10 mouse cellular contexts compared by ENCODE assay signal in the genomic region with DNA sequence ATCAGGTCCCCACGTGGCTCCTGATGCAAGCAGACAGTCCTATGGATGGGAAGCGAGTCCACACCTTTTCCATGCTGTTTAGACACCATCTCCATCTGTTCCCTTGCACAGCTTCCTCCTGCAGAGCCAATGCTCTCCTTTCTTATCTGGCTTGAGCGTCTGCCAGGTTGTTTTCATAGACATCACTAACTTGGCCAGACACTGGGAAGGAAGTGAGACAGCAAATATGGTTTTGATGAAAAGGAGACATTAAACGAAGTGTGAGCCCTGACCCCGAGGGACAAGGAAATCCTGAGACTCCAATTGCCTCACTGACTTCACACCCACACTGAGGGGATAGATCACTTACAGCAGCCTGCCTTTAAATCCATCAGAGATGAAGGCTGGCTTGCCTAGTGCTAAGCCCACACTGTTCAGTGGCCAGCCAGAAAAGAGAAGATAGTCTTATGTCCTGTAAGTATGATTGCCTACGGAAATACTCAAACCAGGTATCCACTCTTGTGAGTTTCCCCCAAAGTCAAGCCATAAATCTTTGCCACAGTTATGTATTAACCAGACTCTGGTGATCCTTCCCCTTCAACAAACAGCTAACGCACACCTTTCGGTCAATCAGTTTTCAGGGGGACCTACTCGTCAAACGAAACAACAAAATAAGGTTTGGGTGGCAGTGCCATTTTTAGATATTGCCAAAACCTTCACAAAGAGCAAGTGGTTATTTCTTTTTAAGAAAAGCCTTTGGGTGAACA.
DNase-seq lines count a peak whose midpoint lies in the region; ATAC-seq and TF ChIP-seq lines count a peak whose summit lies in the region.
"Had no signal": no experiment of that assay in that cellular context is flagged by ENCODE, and none has a peak within 500 bp of the region (broad histone marks: within the 10 kb centered on the region; RNA-seq: fewer than 3 reads in every experiment).

No protein-coding gene starts in this region.

- WGBS in liver, embryonic 14.5 days (ENCODE audit: insufficient replicate concordance) = 23% methylated on average over 10 of the region's 10 CpGs
- WGBS in intestine, embryonic 15.5 days = 55% methylated on average over 10 of the region's 10 CpGs

- H3K36me3 ChIP-seq in liver, embryonic 14.5 days (replicated peaks; ENCODE audit: control insufficient read depth, insufficient read depth, low read depth) = no peaks in the 10 kb centered on the region
- H3K36me3 ChIP-seq in intestine, embryonic 15.5 days = no peaks in the 10 kb centered on the region
- H3K36me3 ChIP-seq: liver, embryonic 13.5 days had no signal

- no peaks in the 10 kb centered on the region for H3K9me3 ChIP-seq in liver, embryonic 14.5 days (ENCODE audit: control insufficient read depth, low read length)
- H3K9me3 ChIP-seq in intestine, embryonic 15.5 days = no peaks in the 10 kb centered on the region
- H3K9me3 ChIP-seq: liver, embryonic 13.5 days had no signal

- TF ChIP-seq CTCF in liver, embryonic 14.5 days (IDR thresholded peaks at IDR 0.05; ENCODE audit: low read depth) = no peak

- TF ChIP-seq EP300 in liver, embryonic 14.5 days (IDR thresholded peaks at IDR 0.05; ENCODE audit: low read depth) = no peak

- no peak overlapping the region for H3K4me3 ChIP-seq in liver, embryonic 14.5 days (ENCODE audit: insufficient read depth in 1 of 2, low read depth in 2 of 2, low read length in 2 of 2)
- H3K4me3 ChIP-seq in intestine, embryonic 15.5 days (replicated peaks) = no peak overlapping the region
- H3K4me3 ChIP-seq: liver, embryonic 13.5 days had no signal

- peak overlapping the region; percentile 20; the same call in 1 of the 2 replicates for H3K4me2 ChIP-seq in liver, embryonic 14.5 days (ENCODE audit: low read depth)
- no peak overlapping the region for H3K4me2 ChIP-seq in intestine, embryonic 15.5 days (replicated peaks)
- H3K4me2 ChIP-seq: liver, embryonic 13.5 days had no signal

- no peak for DNase-seq in frontal cortex, postnatal 10 days (ENCODE audit: low spot score in 2 of 2)
- DNase-seq in liver, embryonic 14.5 days (ENCODE audit: low read depth in 3 of 3, low spot score in 3 of 3) = no peak
- DNase-seq in liver = no peak
- DNase-seq in embryo, embryonic 11 days = no peak
- DNase-seq in thymus, postnatal 14 days = no peak
- DNase-seq: liver, embryonic 13.5 days; thymus, adult 18-20 months had no signal

- peaks cover 4 to 31% of the 10 kb centered on the region in 2 experiments; a peak in 2 of 4 replicates for H3K4me1 ChIP-seq in liver, embryonic 14.5 days (replicated peaks; ENCODE audit: control insufficient read depth in 2 of 2, insufficient read depth in 2 of 2, low read length in 1 of 2)
- H3K4me1 ChIP-seq in intestine, embryonic 15.5 days (replicated peaks) = peaks cover 6% of the 10 kb centered on the region; the same call in 1 of the 2 replicates

- no peak overlapping the region for H3K27ac ChIP-seq in liver, embryonic 14.5 days
- H3K27ac ChIP-seq in intestine, embryonic 15.5 days = no peak overlapping the region
- H3K27ac ChIP-seq: liver, embryonic 13.5 days had no signal

- no peaks in the 10 kb centered on the region for H3K27me3 ChIP-seq in liver, embryonic 14.5 days (ENCODE audit: control insufficient read depth, insufficient read depth, low read length)
- no peaks in the 10 kb centered on the region for H3K27me3 ChIP-seq in intestine, embryonic 15.5 days (replicated peaks)
- H3K27me3 ChIP-seq: liver, embryonic 13.5 days had no signal

- ATAC-seq in frontal cortex, adult (ENCODE audit: low TSS enrichment) = peak; percentile 92
- ATAC-seq in liver, embryonic 14.5 days (ENCODE audit: insufficient read depth) = no peak
- peak; percentile 50 for ATAC-seq in intestine, embryonic 15.5 days
- ATAC-seq in megakaryocyte, adult 5-6 weeks (ENCODE audit: poor library complexity, severe bottlenecking) = peak; percentile 35

- no peak overlapping the region for H3K9ac ChIP-seq in liver, embryonic 14.5 days (replicated peaks)
- no peak overlapping the region for H3K9ac ChIP-seq in intestine, embryonic 15.5 days
- H3K9ac ChIP-seq: liver, embryonic 13.5 days had no signal
